Mouse (Mus musculus) layer of hippocampus, postnatal 25 days (tissue): ENCODE data around the gene Lingo3. TPM values are rescaled to one million over a fixed set of nuclear protein-coding genes. Genes with fewer than 3 reads are reported as not detected.
"Not testable (repeated sequence)": the region's sequence is repeated elsewhere in the genome, so short reads cannot be mapped to it uniquely, and the experiment has no call there.

Experiments
- DNase-seq, 2 experiments: peaks; one replicate each; pipeline ENCODE4 v3.0.0; 2022; ENCODE audit warnings: mixed read lengths in 2 of 2, low spot score in 1 of 2; ENCODE audit errors: extremely low spot score in 1 of 2
- total RNA-seq, 2 experiments: library from RNA; stranded (reverse); gene quantifications; 2 replicates each; pipeline ENCODE4 v1.2.3; 2021

The Lingo3 gene
- total RNA-seq, 2 experiments from 2014 or later = 38.3 to 39.9 TPM

- DNase-seq = no peak
Observed at GRCm38 (mm10) chr10:80845055-80845693, 1.3 kb upstream of the Lingo3 start.

- DNase-seq = no peak
Observed at GRCm38 (mm10) chr10:80843087-80843930, 530 bp downstream of the Lingo3 start.

- DNase-seq = peak in 1 of 2 experiments; percentile 39
Observed at GRCm38 (mm10) chr10:80842334-80842733, 1.5 kb downstream of the Lingo3 start.

GRCm38 (mm10) chr10:80841685-80842084 lies 2.2 kb downstream of the Lingo3 start:
- no peak for DNase-seq

DNA sequence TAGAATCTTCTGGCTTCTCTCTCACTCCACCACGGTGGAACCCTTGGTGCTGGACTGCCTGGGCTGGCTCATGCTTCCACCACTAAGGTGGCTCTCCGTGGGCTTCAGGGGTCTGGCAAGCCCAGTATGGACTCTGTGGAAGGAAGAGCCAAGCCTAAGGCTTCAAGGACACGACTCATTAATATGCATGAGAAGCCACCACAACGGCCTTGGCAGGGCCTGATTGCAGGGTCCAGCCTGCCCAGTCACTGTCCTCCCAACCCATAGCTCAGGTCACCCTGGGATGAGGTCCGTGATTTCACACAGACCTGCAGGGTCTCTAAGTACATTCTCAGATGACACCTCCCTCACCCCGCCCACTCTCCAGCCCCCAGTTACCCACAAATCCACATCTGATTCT lies 4.0 kb downstream of the Lingo3 start:
- no peak for DNase-seq

- DNase-seq = no peak
Observed at GRCm38 (mm10) chr10:80838346-80838912, 5.4 kb downstream of the Lingo3 start.

GRCm38 (mm10) chr10:80837827-80838226 lies 6.0 kb downstream of the Lingo3 start:
- no peak for DNase-seq

DNA sequence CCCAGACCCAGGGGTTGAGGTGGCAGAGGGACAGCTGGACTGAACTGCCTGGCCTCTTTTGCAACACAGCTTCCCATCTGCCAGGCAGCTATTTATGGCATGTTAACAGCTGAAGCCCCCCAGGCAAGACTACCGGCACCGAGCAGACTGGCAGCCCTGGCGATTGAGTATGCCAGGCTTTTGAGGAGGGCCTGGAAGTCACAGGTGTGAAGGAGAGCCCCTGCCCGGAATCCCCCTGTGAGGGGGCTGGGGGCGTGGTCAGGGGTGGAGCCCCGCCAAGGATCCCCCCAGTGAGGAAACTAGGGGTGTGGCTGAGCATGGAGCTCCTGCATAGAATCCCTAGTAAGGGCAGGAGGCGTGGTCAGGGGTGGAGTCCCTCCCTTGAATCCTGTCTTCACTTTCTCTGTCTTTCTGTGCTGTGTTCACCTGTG lies 6.9 kb downstream of the Lingo3 start:
- DNase-seq = no peak

GRCm38 (mm10) chr10:80835617-80836016 lies 8.2 kb downstream of the Lingo3 start:
- DNase-seq = no peak

- no peak for DNase-seq
Observed at GRCm38 (mm10) chr10:80832818-80833217, 11.0 kb downstream of the Lingo3 start.

DNA sequence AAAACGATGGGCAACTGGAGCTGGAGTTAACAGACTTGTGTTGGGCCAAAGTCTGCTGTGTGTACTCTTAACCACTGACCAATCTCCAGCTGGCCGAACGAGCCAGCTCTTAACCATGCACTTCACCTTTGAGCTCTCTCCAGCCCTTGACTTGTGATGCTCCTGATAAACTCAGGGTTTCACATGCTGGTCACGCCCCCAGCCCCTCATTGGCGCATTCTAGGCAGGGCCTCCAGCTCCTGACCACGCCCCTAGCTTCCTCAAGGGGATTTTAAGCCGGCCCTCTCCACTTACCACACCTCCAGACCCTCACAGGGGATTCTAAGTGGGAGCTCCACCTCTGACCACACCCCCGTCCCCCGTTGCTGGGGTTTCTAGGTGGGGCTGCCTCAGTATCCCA lies 12.7 kb downstream of the Lingo3 start:
- DNase-seq = no peak

GRCm38 (mm10) chr10:80829359-80830278 lies 14.2 kb downstream of the Lingo3 start:
- DNase-seq = no peak

DNA sequence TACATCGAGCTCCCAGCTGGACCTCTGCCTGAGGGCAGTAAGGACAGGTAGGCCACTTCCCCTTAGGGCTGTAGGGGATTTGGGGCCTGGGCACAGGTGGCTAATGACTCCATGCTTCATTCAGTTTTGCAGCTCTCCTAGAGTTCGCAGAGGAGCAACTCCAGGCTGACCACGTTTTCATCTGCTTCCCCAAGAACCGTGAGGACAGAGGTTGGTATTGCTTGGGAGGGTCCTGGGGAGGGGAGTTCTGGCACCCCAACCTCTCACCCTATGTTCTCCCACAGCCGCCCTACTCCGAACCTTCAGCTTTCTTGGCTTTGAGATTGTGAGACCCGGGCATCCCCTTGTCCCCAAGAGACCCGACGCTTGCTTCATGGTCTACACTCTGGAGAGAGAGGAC lies 15.3 kb downstream of the Lingo3 start:
- not testable (repeated sequence) for DNase-seq

GRCm38 (mm10) chr10:80827870-80828420 lies 15.9 kb downstream of the Lingo3 start:
- no peak for DNase-seq

DNA sequence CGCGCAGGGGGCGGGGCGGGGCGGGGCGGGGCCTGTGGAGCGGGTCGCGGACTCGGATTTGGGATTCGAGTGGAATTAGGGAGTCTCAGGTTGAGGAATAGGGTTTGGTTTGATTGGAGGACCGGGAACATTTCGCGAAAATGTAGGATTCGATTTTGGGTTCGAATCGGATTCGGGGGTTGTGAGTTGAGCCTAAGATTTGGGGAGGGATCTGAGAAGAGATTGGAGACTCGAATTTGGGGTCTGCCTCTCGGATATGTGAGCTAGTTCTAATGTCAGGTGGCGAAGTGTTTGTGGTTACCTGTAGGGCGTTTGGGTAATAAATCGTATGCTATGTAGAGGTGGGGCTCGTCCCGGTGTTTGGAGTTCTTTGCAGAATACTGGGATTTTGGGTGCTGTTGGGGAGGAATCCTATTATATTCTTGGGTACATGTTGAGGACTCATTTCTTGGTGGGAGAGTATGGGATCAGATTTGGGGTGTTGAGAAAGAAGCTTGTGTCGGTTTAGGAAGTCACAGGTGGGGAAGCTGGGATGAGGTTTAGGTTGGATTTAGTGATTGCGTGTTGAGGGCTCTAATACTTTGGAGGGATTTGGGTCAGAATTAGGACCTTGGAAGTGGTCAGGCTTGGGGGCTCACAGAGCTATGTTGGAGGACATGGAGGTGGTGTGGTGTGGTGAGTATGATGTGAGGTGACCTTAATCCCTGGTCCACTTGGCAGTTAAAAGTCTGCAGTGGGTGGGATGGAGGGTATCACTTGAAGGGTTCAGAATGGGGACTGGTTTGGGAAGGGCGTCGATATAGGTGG lies 16.6 kb downstream of the Lingo3 start:
- DNase-seq = no peak

DNA sequence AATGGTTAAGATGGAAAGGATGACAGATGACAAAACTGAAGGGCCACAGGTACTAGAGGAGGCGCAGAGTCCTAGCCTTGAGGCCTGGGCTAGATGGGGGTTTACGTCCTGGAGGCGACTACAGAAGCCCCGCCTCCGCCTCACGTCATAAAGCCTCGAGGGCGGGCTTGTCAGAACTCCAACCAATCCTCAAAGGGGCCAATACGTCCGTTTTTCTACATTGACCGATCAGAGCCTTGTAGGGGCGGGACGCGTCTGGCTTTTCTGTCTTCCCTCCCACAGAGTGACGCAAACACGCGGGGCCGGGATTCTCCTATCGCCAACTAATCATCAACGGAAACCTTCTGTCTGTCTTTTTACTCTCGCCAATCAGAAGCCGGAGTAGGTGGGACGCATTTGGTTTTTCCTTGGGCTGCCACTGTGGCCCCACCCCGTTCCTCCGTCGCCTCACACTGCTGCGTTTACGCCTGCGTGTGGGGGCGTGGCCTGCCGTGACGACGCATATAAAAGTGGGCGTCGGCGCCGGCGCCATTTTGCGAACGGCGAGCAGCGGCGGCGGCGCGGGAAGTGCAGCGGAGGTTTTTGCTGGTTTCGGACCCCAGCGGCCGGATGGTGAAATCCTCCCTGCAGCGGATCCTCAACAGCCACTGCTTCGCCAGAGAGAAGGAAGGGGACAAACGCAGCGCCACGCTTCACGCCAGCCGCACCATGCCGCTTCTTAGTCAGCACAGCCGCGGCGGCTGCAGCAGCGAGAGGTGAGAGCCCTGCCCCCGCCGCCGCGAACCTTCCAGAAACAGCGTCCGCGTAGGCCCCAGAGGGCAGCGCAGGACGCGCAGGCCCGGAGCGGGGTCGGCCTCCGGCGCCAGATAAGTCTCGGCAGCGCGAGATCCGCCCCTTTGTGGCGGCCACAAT lies 17.4 kb downstream of the Lingo3 start, which contains the start of gene Oaz1:
Oaz1 (plus strand) TSS at position 506 of the 912 bp plus-strand sequence.
- peak; percentile 93 to 94 for DNase-seq

GRCm38 (mm10) chr10:80824827-80825226 lies 19.0 kb downstream of the Lingo3 start:
- no peak for DNase-seq
